In genomic region chr6:91181320-91181719, GRCm38 (mm10) we compare ENCODE assay signal across 9 mouse cellular contexts. TPM values are rescaled to one million over a fixed set of nuclear protein-coding genes. Genes with fewer than 3 reads are reported as not detected.
A peak's percentile ranks its signal among the peaks of the same experiment; 100 is the strongest.
DNase-seq lines count a peak whose midpoint lies in the region; ATAC-seq lines count a peak whose summit lies in the region.
"Had no signal": no experiment of that assay in that cellular context is flagged by ENCODE, and none has a peak within 500 bp of the region (broad histone marks: within the 10 kb centered on the region; RNA-seq: fewer than 3 reads in every experiment).

No protein-coding gene starts in this region.

- intact Hi-C loops in gastrocnemius, postnatal 36 days (cut with DNase I): no loop called here

- no peaks in the 10 kb centered on the region for H3K36me3 ChIP-seq in hindbrain, embryonic 12.5 days
- no peaks in the 10 kb centered on the region for H3K36me3 ChIP-seq in hindbrain, embryonic 13.5 days
- H3K36me3 ChIP-seq in limb, embryonic 11.5 days (ENCODE audit: control insufficient read depth, insufficient read depth, low read length): no peaks in the 10 kb centered on the region
- H3K36me3 ChIP-seq: hindbrain, embryonic 15.5 days had no signal

- no peak overlapping the region for H3K9ac ChIP-seq in hindbrain, embryonic 12.5 days
- H3K9ac ChIP-seq in hindbrain, embryonic 13.5 days: no peak overlapping the region
- H3K9ac ChIP-seq in limb, embryonic 11.5 days (ENCODE audit: low read length): no peak overlapping the region
- H3K9ac ChIP-seq: hindbrain, embryonic 15.5 days had no signal

- H3K4me2 ChIP-seq in hindbrain, embryonic 12.5 days (replicated peaks): no peak overlapping the region
- H3K4me2 ChIP-seq in hindbrain, embryonic 13.5 days: no peak overlapping the region
- H3K4me2 ChIP-seq in limb, embryonic 11.5 days (ENCODE audit: low read depth, severe bottlenecking): no peak overlapping the region
- H3K4me2 ChIP-seq: hindbrain, embryonic 15.5 days had no signal

- H3K27me3 ChIP-seq in hindbrain, embryonic 12.5 days: no peaks in the 10 kb centered on the region
- no peaks in the 10 kb centered on the region for H3K27me3 ChIP-seq in hindbrain, embryonic 13.5 days
- H3K27me3 ChIP-seq in limb, embryonic 11.5 days (ENCODE audit: control insufficient read depth, insufficient read depth, low read length): no peaks in the 10 kb centered on the region
- H3K27me3 ChIP-seq: hindbrain, embryonic 15.5 days had no signal

- no peak overlapping the region for H3K4me3 ChIP-seq in hindbrain, embryonic 12.5 days
- H3K4me3 ChIP-seq in hindbrain, embryonic 13.5 days: no peak overlapping the region
- no peak overlapping the region for H3K4me3 ChIP-seq in limb, embryonic 11.5 days (ENCODE audit: low read depth, low read length)
- H3K4me3 ChIP-seq: hindbrain, embryonic 15.5 days had no signal

- 68% methylated on average over 2 of the region's 2 CpGs for WGBS in hindbrain, embryonic 12.5 days
- WGBS in hindbrain, embryonic 13.5 days: 88% methylated on average over 2 of the region's 2 CpGs
- 75% methylated on average over 2 of the region's 2 CpGs for WGBS in limb, embryonic 11.5 days

- H3K4me1 ChIP-seq in hindbrain, embryonic 12.5 days: peaks cover 17% of the 10 kb centered on the region
- H3K4me1 ChIP-seq in hindbrain, embryonic 13.5 days (replicated peaks): 0 out of 2 replicates have a peak, but pooled peaks cover 15% of the 10 kb centered on the region
- H3K4me1 ChIP-seq in limb, embryonic 11.5 days (ENCODE audit: control insufficient read depth, insufficient read depth, low read length): peaks cover 15% of the 10 kb centered on the region
- H3K4me1 ChIP-seq: hindbrain, embryonic 15.5 days had no signal

- H3K27ac ChIP-seq in hindbrain, embryonic 12.5 days: peak overlapping the region; percentile 24; the same call in 1 of the 2 replicates
- no peak overlapping the region for H3K27ac ChIP-seq in hindbrain, embryonic 13.5 days
- H3K27ac ChIP-seq in limb, embryonic 11.5 days (replicated peaks; ENCODE audit: low read depth, low read length): peak overlapping the region; percentile 72; the same call in 1 of the 2 replicates
- H3K27ac ChIP-seq: hindbrain, embryonic 15.5 days had no signal

- DNase-seq in adrenal gland, postnatal 10 days: peak; percentile 86
- peak; percentile 92 for DNase-seq in gastrocnemius, postnatal 36 days
- DNase-seq in limb, embryonic 11.5 days (ENCODE audit: low spot score): no peak
- no peak for DNase-seq in spleen, adult 18-20 months
- DNase-seq in thymus, postnatal 25 days: no peak

- no peak for ATAC-seq in hindbrain, embryonic 12.5 days (ENCODE audit: low FRiP score)
- no peak for ATAC-seq in hindbrain, embryonic 13.5 days (ENCODE audit: low FRiP score)
- no peak for ATAC-seq in limb, embryonic 11.5 days (ENCODE audit: insufficient number of reproducible peaks, low FRiP score, low TSS enrichment, low read depth)
- ATAC-seq in inflammation-experienced regulatory T-cells, adult 6 months: no peak

- no peaks in the 10 kb centered on the region for H3K9me3 ChIP-seq in hindbrain, embryonic 12.5 days (replicated peaks)
- H3K9me3 ChIP-seq in hindbrain, embryonic 13.5 days: no peaks in the 10 kb centered on the region
- no peaks in the 10 kb centered on the region for H3K9me3 ChIP-seq in limb, embryonic 11.5 days (ENCODE audit: control insufficient read depth, low read length)
- H3K9me3 ChIP-seq: hindbrain, embryonic 15.5 days had no signal

RNA-seq across cellular contexts. Expression of gene Hdac11, which starts 24.9 kb away (rescaled TPM):
- polyA plus RNA-seq in hindbrain, embryonic 12.5 days (2016; fragmentation: Nextera tagmentation; extraction: Ambion mirVana): 18.8 and 23.2 TPM in 2 replicates
- polyA plus RNA-seq in hindbrain, embryonic 13.5 days (2015; fragmentation: Nextera tagmentation; extraction: Ambion mirVana): 33.6 and 34.2 TPM in 2 replicates
- total RNA-seq in adrenal gland, postnatal 10 days (2021): 10 to 100 TPM in 1 of 2 experiments, 1 to 10 TPM in 1; 9.7 to 12.3 TPM
- total RNA-seq in gastrocnemius, postnatal 36 days (2021): 1 to 10 TPM; 3.7 to 4.0 TPM
- polyA plus RNA-seq in limb, embryonic 11.5 days (2014; fragmentation: Nextera tagmentation; extraction: Ambion mirVana): 13.8 and 14.3 TPM in 2 replicates
- 1 to 10 TPM in 2 of 3 experiments, under 1 TPM in 1; 0.80 to 1.5 (median 1.4) TPM for polyA plus RNA-seq in inflammation-experienced regulatory T-cells, adult 6 months (2017; shearing (Covaris generic))

RNA-seq across cellular contexts. Expression of gene Fbln2, which starts 30.9 kb away (rescaled TPM):
- 100 and 102 TPM in 2 replicates for polyA plus RNA-seq in hindbrain, embryonic 12.5 days (2016; fragmentation: Nextera tagmentation; extraction: Ambion mirVana)
- 27.4 and 32.0 TPM in 2 replicates for polyA plus RNA-seq in hindbrain, embryonic 13.5 days (2015; fragmentation: Nextera tagmentation; extraction: Ambion mirVana)
- 10 to 100 TPM; 59.6 to 62.1 TPM for total RNA-seq in adrenal gland, postnatal 10 days (2021)
- 10 to 100 TPM; 42.5 to 50.6 TPM for total RNA-seq in gastrocnemius, postnatal 36 days (2021)
- polyA plus RNA-seq in limb, embryonic 11.5 days (2014; fragmentation: Nextera tagmentation; extraction: Ambion mirVana): 78.7 and 79.9 TPM in 2 replicates
- polyA plus RNA-seq in inflammation-experienced regulatory T-cells, adult 6 months (2017; shearing (Covaris generic)): 1 to 10 TPM in 1 of 3 experiments, under 1 TPM in 1, not detected in 1; 0.22 to 1.2 TPM

Comparison
In these comparisons a context has a peak if more than half of its experiments do, and no peak if none do; other contexts are left out.
1. DNase-seq: peak in adrenal gland, postnatal 10 days (single experiment) and gastrocnemius, postnatal 36 days (2 of 2); none in limb, embryonic 11.5 days (single experiment), spleen, adult 18-20 months (0 of 2) and thymus, postnatal 25 days (single experiment).
2. RNA of gene Fbln2, which starts 30.9 kb away (polyA plus RNA-seq): 100 to 102 TPM in hindbrain, embryonic 12.5 days, 78.7 to 79.9 TPM in limb, embryonic 11.5 days and 27.4 to 32.0 TPM in hindbrain, embryonic 13.5 days; 0.22 to 1.2 TPM in inflammation-experienced regulatory T-cells, adult 6 months; every median in the first group is over 10 times any median in the second.